Comparison of ENCODE assay signal across 17 mouse cellular contexts in the genomic region with DNA sequence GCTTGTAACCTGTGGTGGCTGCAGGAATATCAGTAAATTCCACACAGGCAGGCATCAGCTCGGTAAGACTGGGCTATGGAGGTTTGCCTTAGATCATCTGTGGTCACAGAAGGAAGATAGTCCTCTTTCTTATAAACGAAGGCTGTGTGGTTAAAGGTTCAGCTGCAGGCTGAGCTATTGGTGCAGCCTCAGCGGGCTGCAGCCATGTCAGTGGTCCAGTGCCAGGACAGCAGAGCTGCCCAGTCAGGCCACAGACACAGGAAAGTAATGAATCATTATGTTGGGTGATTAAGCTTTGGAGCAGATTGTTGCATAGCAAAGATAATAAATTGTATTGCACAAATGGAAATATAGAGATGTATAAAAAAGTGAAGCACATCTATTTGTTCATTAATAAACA.
"Had no signal": no experiment of that assay in that cellular context is flagged by ENCODE, and none has a peak within 500 bp of the region (broad histone marks: within the 10 kb centered on the region; RNA-seq: fewer than 3 reads in every experiment).

No protein-coding gene starts in this region.

- DNase-seq: kidney, adult 18-20 months; kidney, postnatal 10 days; kidney, postnatal 4 days; liver; liver, embryonic 13.5 days; liver, postnatal 0 days; lung, postnatal 14 days; right cerebral cortex, adult 18-20 months; right cerebral cortex, postnatal 25 days; thymus, adult 18-20 months; thymus, postnatal 14 days had no signal

- H3K9me3 ChIP-seq: limb, embryonic 12.5 days; liver, embryonic 13.5 days; lung, embryonic 15.5 days; midbrain, embryonic 12.5 days; neural tube, embryonic 15.5 days had no signal

- H3K27me3 ChIP-seq: limb, embryonic 12.5 days; liver, embryonic 13.5 days; midbrain, embryonic 12.5 days; neural tube, embryonic 15.5 days had no signal

- H3K4me3 ChIP-seq: limb, embryonic 12.5 days; liver, embryonic 13.5 days; lung, embryonic 15.5 days; midbrain, embryonic 12.5 days; myocyte; neural tube, embryonic 15.5 days had no signal

- H3K36me3 ChIP-seq: limb, embryonic 12.5 days; liver, embryonic 13.5 days; lung, embryonic 15.5 days; midbrain, embryonic 12.5 days; neural tube, embryonic 15.5 days had no signal

- H3K4me1 ChIP-seq: liver, embryonic 13.5 days; lung, embryonic 15.5 days; midbrain, embryonic 12.5 days had no signal

- H3K27ac ChIP-seq: limb, embryonic 12.5 days; liver, embryonic 13.5 days; lung, embryonic 15.5 days; macrophage; midbrain, embryonic 12.5 days; neural tube, embryonic 15.5 days had no signal
